Mouse (Mus musculus) neutrophil, adult 83 days (primary cell): ENCODE data around the gene F13b. TPM values are rescaled to one million over a fixed set of nuclear protein-coding genes. Genes with fewer than 3 reads are reported as not detected.

Experiments
- total RNA-seq, 2 experiments: library from RNA; stranded (reverse); gene quantifications; one replicate each; pipeline ENCODE4 v1.2.4; 2023

F13b gene
- total RNA-seq = not detected

DNA sequence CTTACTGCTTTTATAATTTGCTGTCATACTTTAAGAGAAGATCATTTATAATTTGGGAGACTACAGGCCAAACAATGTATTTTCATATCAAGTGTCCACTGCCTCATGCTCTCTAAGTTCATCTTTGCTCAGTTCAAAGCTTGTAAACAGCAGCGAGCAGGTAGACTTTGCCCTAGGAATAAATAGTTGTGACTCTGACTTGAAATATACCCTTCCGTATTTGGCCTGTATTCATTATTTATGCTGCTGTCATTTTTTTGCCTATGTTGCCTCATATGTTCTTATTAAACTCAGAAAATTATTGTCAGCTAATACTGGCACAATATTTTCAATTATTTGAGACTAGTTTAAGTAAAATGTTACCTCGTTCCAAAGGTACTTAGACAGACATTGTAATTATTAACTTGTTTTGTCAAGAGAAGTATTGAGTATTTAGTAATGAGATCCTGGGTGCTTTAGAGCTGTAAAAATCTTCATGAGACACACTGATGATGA lies at the start of gene F13b:
Gene F13b (plus strand): TSS at position 445 of the 495 bp plus-strand sequence.

DNA sequence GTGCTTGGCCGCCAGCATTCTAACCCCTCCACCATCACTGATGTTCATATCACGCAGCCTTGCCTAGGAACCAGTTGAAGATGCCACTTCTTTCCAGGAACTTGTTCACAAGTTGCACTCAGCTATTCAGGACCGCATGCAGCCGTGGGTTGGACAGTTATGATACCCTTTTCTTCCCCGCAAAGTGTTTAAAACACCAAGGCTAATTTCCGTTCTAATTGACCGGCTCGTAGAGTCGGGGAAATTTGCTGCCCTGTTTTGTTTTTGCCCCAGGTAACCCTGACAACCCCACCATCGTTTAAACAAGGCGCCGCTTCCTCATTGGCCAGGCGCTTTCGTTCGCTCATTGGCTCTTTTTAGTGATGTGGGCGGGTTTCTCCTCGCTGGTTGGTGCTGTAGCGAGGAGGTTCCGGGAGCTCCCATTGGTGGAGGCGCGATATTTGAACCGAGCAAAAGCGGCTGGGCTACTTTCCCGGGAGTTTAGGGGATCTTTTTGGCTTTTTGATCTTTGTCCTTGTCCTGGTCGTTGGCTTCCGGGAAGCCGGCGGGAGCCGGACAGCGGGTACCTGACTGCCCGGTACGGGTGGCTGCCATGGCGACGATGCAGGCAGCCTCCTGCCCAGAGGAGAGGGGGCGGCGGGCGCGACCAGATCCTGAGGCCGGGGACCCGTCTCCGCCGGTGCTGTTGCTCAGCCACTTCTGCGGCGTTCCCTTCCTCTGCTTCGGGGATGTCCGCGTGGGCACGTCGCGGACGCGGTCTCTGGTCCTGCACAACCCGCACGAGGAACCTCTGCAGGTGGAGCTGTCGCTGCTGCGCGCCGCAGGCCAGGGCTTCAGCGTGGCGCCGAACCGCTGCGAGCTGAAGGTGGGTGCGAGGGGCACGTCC lies 46.9 kb upstream of the F13b start, which contains the start of gene Aspm:
Gene Aspm (plus strand): TSS at position 433 of the 886 bp plus-strand sequence.

DNA sequence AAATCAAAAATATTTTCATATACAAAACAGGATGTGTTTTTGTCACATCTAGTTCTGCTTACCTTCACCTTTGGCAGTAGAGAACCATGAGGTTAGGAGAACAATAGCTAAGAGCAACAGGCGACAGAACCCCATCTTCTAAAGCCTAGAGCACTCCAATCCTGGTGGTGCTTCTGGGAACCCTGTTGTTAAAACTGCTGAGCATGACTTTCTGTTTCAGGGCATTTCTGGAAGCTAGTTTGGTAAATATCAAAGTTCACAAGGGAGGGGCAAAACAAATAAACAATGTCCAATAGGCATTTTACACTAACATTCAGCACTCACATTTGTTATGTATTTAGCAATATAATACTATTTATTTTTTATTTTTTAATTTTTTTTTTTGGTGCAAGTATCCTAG lies 58.5 kb downstream of the F13b start, which contains the start of gene Cfhr1:
Gene Cfhr1 (minus strand): TSS at position 249 of the 400 bp plus-strand sequence.

Other genes with a start within 250 kb of the F13b start
- not detected for gene Crb1, start 124.6 kb upstream of the F13b start, total RNA-seq
- gene Zbtb41, start 79.4 kb upstream of the F13b start, total RNA-seq = 1 to 10 TPM; 7.3 to 7.6 TPM
- gene Aspm, start 46.9 kb upstream of the F13b start, total RNA-seq = 10 to 100 TPM; 37.9 to 41.7 TPM
- not detected for gene Cfhr1, start 58.6 kb downstream of the F13b start, total RNA-seq